Mouse (Mus musculus): ENCODE measurements around the gene Laptm5.

Laptm5 gene

GRCm38 (mm10) chr4:130920951-130921693, 8.2 kb downstream of the Laptm5 start:
- DNase-seq (ENCODE audit: low spot score): no peak

GRCm38 (mm10) chr4:130921986-130922385, 9.1 kb downstream of the Laptm5 start:
- no peak for DNase-seq (ENCODE audit: low spot score)

- no peak for DNase-seq (ENCODE audit: low spot score)
Observed at GRCm38 (mm10) chr4:130926274-130926673, 13.3 kb downstream of the Laptm5 start.

- no peak for DNase-seq (ENCODE audit: low spot score)
Observed at GRCm38 (mm10) chr4:130927821-130928220, 14.9 kb downstream of the Laptm5 start.

- no peak for DNase-seq (ENCODE audit: low spot score)
Observed at GRCm38 (mm10) chr4:130942644-130943043, 29.7 kb downstream of the Laptm5 start.

GRCm38 (mm10) chr4:130944112-130944511, 31.2 kb downstream of the Laptm5 start, which contains the start of gene Matn1:
Gene Matn1, plus strand, starts transcription at chr4:130944385.
- DNase-seq (ENCODE audit: low spot score): no peak

GRCm38 (mm10) chr4:130944779-130945178, 31.9 kb downstream of the Laptm5 start:
- no peak for DNase-seq (ENCODE audit: low spot score)

GRCm38 (mm10) chr4:130947094-130947647, 34.2 kb downstream of the Laptm5 start:
- DNase-seq (ENCODE audit: low spot score): no peak

GRCm38 (mm10) chr4:130949821-130950384, 37.0 kb downstream of the Laptm5 start:
- no peak for DNase-seq (ENCODE audit: low spot score)

GRCm38 (mm10) chr4:130952531-130952930, 39.6 kb downstream of the Laptm5 start:
- no peak for DNase-seq (ENCODE audit: low spot score)

- no peak for DNase-seq (ENCODE audit: low spot score)
Observed at GRCm38 (mm10) chr4:130957156-130957555, 44.2 kb downstream of the Laptm5 start.

GRCm38 (mm10) chr4:130958812-130959211, 45.9 kb downstream of the Laptm5 start:
- DNase-seq (ENCODE audit: low spot score): peak; percentile 49

GRCm38 (mm10) chr4:130959678-130960077, 46.8 kb downstream of the Laptm5 start:
- DNase-seq (ENCODE audit: low spot score): no peak

GRCm38 (mm10) chr4:130960118-130960734, 47.3 kb downstream of the Laptm5 start:
- DNase-seq (ENCODE audit: low spot score): peak; percentile 69

GRCm38 (mm10) chr4:130971278-130971677, 58.4 kb downstream of the Laptm5 start:
- DNase-seq (ENCODE audit: low spot score): no peak

GRCm38 (mm10) chr4:130972421-130972829, 59.5 kb downstream of the Laptm5 start:
- DNase-seq (ENCODE audit: low spot score): peak; percentile 31

- no peak for DNase-seq (ENCODE audit: low spot score)
Observed at GRCm38 (mm10) chr4:130973332-130974263, 60.7 kb downstream of the Laptm5 start.

- DNase-seq (ENCODE audit: low spot score): no peak
Observed at GRCm38 (mm10) chr4:130978981-130979380, 66.1 kb downstream of the Laptm5 start.

GRCm38 (mm10) chr4:130984416-130985182, 71.7 kb downstream of the Laptm5 start:
- no peak for DNase-seq (ENCODE audit: low spot score)
